Mouse (Mus musculus) thymus, postnatal 10 days (tissue): Measurements from ENCODE around the gene Gm15293.
"Not testable (repeated sequence)": the region's sequence is repeated elsewhere in the genome, so short reads cannot be mapped to it uniquely, and the experiment has no call there.

ENCODE experiments used
- DNase-seq, 2 experiments: peaks; one replicate each; pipeline ENCODE4 v3.0.0; 2021; ENCODE audit warnings: low spot score in 2 of 2

Gene Gm15293

DNA sequence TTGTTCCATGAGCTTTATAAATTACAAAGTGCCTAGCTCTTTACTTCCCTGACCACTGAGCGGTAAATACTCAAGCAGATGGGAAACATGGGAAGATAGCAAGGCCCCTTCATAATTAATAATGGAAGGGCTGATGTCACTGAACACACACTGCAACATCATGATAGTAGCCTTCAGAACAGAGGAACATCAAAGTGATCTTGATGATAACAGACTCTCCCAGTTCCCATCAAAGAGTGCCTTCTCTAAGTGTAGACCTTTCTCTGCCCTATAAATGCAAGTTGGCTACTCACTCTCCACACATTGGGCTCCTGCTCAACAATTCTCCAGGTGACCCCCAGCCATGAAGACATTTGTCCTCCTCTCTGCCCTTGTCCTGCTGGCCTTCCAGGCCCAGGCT lies at the start of gene Gm15293:
Gm15293 (plus strand) TSS at position 301 of the 400 bp plus-strand sequence.
- DNase-seq = not testable (repeated sequence)

GRCm38 (mm10) chr8:21161977-21162376 lies 39.4 kb upstream of the Gm15293 start, which contains the start of gene Defa22:
Gene Defa22 (plus strand): TSS chr8:21162277.
- not testable (repeated sequence) for DNase-seq

- not testable (repeated sequence) for DNase-seq
Observed at GRCm38 (mm10) chr8:21191314-21191713, 10.0 kb upstream of the Gm15293 start, which contains the start of gene Defa31. Gene Defa31 (plus strand): TSS chr8:21191614.
